Mouse (Mus musculus) right cerebral cortex, postnatal 25 days (tissue): Measurements from ENCODE around the gene Gm49368.
"Not testable (repeated sequence)": the region's sequence is repeated elsewhere in the genome, so short reads cannot be mapped to it uniquely, and the experiment has no call there.

ENCODE experiments used
- DNase-seq: peaks from one replicate; pipeline ENCODE4 v3.0.0; 2022

The Gm49368 gene

DNA sequence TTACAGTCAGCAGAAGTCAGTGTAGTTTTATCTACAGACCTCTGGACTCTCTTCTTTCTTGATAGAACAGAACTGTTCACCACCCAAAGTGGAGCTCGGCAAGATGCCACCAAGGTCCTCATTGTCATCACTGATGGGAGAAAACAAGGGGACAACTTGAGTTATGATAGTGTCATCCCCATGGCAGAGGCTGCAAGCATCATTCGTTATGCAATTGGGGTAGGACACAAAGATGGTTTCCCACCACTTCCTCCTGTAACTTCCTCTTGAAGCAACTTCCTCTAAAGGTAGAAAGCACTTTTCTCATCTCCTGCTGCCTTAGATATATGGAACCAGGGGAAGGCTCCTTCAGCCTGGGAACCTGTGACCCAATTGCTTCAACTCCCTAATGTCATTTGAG, 71.1 kb downstream of the Gm49368 start:
- DNase-seq = no peak

- DNase-seq = no peak
Measured at GRCm38 (mm10) chr7:128136927-128137326, 74.4 kb downstream of the Gm49368 start.

DNA sequence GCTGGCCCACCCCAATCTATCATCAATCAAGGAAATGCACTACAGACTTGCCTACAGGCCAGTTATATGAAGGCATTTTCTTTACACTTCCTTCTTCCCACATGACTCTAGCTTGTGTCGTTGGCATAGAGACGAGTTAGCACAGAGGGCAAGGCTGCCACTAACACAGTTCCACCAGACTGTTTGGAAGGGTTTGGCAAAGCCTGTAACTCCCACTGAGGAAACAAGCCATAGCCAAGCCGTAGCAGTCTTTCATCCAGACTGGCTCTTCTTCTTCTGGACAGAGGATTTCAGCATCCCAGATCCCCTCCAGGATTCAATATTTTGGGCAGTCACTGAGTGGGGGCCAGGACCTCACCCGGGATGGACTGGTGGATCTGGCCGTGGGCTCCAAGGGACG, 77.1 kb downstream of the Gm49368 start:
- DNase-seq = no peak

DNA sequence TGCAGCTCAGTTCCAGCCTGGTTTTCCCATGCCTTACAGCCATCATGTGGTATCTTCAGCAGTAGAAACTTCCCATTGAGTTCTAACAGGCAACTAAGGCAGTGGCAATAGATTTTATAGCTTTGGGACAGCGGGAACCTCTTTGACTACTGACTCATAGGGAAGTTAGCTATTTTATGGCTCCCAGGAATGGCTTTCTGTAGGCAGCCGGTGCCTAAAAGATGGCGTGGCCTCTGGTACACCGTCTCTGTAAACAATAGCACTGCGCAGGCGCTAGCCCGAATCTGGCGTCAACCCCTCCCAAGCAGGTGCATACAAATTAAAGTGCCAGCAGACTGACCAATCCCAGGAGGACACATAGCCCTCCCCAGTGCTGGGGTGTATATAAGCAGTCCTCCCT, 88.5 kb downstream of the Gm49368 start:
- DNase-seq = no peak

DNA sequence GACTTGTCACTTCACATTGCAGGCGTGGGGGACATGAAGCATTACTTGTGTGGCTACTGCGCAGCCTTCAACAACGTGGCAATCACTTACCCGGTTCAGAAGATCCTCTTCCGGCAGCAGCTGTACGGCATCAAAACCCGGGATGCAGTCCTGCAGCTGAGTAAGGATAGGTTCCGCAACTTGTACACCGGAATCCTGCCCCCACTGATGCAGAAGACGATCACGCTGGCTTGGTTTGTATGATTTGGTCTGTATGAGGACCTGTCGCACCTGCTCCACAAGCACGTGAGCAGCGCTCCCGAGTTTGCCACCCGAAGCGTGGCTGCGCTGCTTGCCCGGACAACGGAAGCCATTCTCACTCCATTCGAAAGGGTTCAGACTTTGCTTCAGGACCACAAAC, 91.6 kb downstream of the Gm49368 start, which contains the start of gene Itgad:
Itgad (plus strand) TSS at position 301 of the 400 bp plus-strand sequence.
- no peak for DNase-seq

GRCm38 (mm10) chr7:128154924-128155323, 92.4 kb downstream of the Gm49368 start:
- no peak for DNase-seq

GRCm38 (mm10) chr7:128158688-128159354, 96.3 kb downstream of the Gm49368 start:
- not testable (repeated sequence) for DNase-seq

DNA sequence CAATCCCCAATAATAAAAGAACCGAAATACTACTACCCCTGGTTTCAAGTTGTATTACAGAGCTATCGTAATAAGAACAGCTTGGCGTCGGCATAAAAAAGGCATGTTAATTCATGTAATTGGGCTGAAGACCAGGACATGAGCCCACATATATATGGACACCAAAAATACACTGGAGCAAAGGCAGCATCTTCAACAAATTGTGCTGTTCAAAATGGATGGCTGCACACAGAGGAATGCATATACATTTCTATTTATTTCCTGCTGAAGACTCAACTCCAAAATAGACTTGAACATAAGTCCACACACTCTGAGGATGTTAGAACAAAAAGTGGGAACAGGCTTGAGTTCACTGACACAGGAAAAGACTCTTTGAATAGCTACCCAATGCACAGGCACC, 101.5 kb downstream of the Gm49368 start:
- no peak for DNase-seq

DNA sequence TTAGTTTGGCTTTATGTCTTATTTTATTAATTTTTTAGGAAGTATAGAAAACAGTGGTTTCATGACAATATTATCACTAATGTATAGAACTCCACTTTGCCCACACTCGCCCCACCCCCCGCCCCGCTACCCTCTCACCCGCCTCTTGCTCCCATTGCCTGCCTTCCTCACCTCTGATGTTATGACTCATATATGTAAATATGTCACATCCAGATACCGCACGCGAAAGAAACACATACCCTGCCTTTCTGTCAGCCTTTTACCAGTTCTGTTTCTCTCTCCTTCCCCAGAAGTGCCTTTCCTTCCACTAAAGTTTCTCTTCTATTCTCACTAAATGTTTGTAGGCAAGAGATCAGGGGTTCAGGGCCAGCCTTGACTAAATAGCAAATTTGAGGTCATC, 103.9 kb downstream of the Gm49368 start:
- no peak for DNase-seq

DNA sequence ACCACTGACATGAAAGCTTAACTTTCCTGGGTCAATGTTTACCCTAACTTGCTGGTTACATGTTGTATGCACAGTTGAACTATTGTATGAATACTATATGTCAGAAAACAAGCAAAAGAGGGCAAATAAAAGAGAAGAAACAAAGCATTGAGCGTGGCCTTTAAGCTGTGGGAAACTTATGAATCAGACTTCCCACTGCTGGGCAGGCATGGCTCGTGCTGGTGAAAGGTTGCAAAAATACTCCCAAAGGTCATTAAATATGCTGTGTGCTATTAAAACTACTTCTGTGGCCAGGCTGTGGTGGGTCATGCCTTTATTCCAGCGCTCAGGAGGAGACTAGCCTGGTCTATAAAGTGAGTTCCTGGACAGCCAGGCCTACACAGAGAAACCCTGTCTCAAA, 107.5 kb downstream of the Gm49368 start:
- no peak for DNase-seq
